Mouse (Mus musculus) heart, embryonic 16.5 days (tissue): ENCODE measurements at regions not wholly inside any gene's neighbourhood (a gene's known extent, or its start where the extent isn't known, plus 50 kb on each side); places are given as distances from the start of the nearest gene placed in this dataset.

Source experiments
- ATAC-seq: fragments of 200-750 bp; cut with Nextera tagmentation; replicated peaks from 2 replicates; pipeline ENCODE4 v1.8.0; 2017; ENCODE audit warnings: moderate number of reproducible peaks; ENCODE audit not compliant: insufficient read depth, low FRiP score; ENCODE audit errors: extremely low read depth
- H3K27ac ChIP-seq: fragments of 300-500 bp; sonication (generic); 2 replicates; pipeline ENCODE4 v1.5.1; 2014; ENCODE audit warnings: mild to moderate bottlenecking, low read length, control low read depth, moderate library complexity
- H3K27me3 ChIP-seq: fragments of 300-500 bp; sonication (generic); 2 replicates; pipeline ENCODE4 v1.6.1; 2014; ENCODE audit warnings: low read length, mixed read lengths; ENCODE audit not compliant: control insufficient read depth, insufficient read depth
- H3K36me3 ChIP-seq: fragments of 300-500 bp; sonication (generic); 2 replicates; pipeline ENCODE4 v1.6.1; 2014; ENCODE audit not compliant: control insufficient read depth, insufficient read depth
- H3K4me1 ChIP-seq: fragments of 300-500 bp; sonication (generic); 2 replicates; pipeline ENCODE4 v1.6.1; 2014; ENCODE audit warnings: low read length, mixed read lengths; ENCODE audit not compliant: control insufficient read depth, insufficient read depth
- H3K4me2 ChIP-seq: fragments of 300-500 bp; sonication (generic); 2 replicates; pipeline ENCODE4 v1.6.1; 2014; ENCODE audit warnings: low read depth, mild to moderate bottlenecking, control low read depth, low read length
- H3K4me3 ChIP-seq: fragments of 300-500 bp; sonication (generic); 2 replicates; pipeline ENCODE4 v1.5.1; 2014; ENCODE audit warnings: mild to moderate bottlenecking, control low read depth, low read length
- H3K9ac ChIP-seq: fragments of 300-500 bp; sonication (generic); 2 replicates; pipeline ENCODE4 v1.6.1; 2014; ENCODE audit warnings: low read length, control low read depth
- H3K9me3 ChIP-seq: fragments of 300-500 bp; sonication (generic); replicated peaks from 2 replicates; pipeline ENCODE4 v1.6.1; 2016; ENCODE audit warnings: low read length; ENCODE audit not compliant: control insufficient read depth
- WGBS: fragments of 180-500 bp; shearing (Covaris S2); extraction: QIAGEN DNeasy Blood & Tissue Kit; methylation state at CpG from one replicate; pipeline ENCODE4 v1.1.7; 2014; 5-methylcytosine and 5-hydroxymethylcytosine counted together

DNA sequence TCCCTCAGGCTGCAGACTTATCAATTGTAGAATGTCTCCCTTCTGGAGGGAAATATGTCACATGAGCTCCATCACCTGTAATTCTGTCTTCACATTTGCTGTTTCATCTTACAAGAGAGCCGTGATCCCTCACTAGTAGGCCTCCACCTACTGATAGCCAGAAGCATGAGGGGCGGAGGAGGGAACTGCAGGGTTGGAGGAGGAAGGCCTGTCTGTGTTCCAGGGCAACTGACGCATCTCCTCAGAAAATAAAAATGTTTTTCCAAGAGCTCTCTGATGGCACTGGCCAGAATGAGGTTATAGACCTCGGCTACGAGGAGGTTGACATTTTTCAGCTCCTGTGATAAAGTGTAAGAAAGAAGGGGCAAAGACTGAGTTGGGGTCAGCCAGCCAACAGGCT, 257.0 kb downstream of the Enc1 start:
- Histone ChIP-seq H3K27me3 (no peaks in the 10 kb centered on the region; the same call in 1 of the 2 replicates), H3K9me3 (no peaks in the 10 kb centered on the region), H3K4me2 (no peak overlapping the region), H3K27ac (no peak overlapping the region), H3K4me1 (no peaks in the 10 kb centered on the region), H3K36me3 (no peaks in the 10 kb centered on the region), H3K9ac (no peak overlapping the region), H3K4me3 (no peak overlapping the region)
- ATAC-seq, result no peak
- WGBS, result 76% methylated on average over 5 of the region's 5 CpGs

DNA sequence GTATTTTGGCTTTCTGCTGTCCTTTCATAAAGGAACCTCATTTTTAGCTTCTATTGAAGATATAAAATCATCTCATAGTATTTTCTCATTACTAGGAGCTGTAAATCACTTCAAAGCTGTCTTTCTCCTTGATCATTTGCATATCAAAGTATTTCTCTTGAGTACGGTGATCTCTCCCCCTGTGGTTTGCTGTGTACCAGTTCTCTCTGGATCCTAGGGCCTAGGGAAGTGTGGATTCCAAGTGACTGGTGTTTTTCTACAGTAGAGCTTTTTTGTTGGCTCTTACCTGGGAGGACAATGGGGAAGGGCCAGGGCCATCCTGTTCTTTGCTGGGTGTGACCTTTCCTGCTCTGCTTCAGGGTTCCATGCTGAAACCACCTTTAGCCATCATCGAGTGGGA, 253.9 kb downstream of the Enc1 start:
- H3K4me3 ChIP-seq, result no peak overlapping the region
- H3K4me2 ChIP-seq, result no peak overlapping the region
- peaks cover under 1% of the 10 kb centered on the region; the same call in 1 of the 2 replicates for H3K4me1 ChIP-seq
- no peak for ATAC-seq
- H3K27ac ChIP-seq, result no peak overlapping the region
- no peaks in the 10 kb centered on the region for H3K27me3 ChIP-seq
- no peaks in the 10 kb centered on the region for H3K9me3 ChIP-seq
- no peaks in the 10 kb centered on the region for H3K36me3 ChIP-seq
- H3K9ac ChIP-seq, result no peak overlapping the region
- WGBS, result 86% methylated on average over 2 of the region's 2 CpGs

- Histone ChIP-seq H3K9me3 (no peaks in the 10 kb centered on the region), H3K4me2 (no peak overlapping the region), H3K4me3 (no peak overlapping the region), H3K36me3 (no peaks in the 10 kb centered on the region), H3K4me1 (peaks cover 2% of the 10 kb centered on the region; the same call in 1 of the 2 replicates), H3K27me3 (no peaks in the 10 kb centered on the region), H3K27ac (no peak overlapping the region), H3K9ac (no peak overlapping the region)
- WGBS, result 70% methylated on average over 7 of the region's 7 CpGs
- ATAC-seq, result no peak
These were observed 252.9 kb downstream of the Enc1 start for GRCm38 (mm10) chr13:97493836-97494235.

- Histone ChIP-seq H3K9ac (no peak overlapping the region), H3K36me3 (no peaks in the 10 kb centered on the region), H3K9me3 (no peaks in the 10 kb centered on the region), H3K27ac (no peak overlapping the region), H3K4me2 (no peak overlapping the region), H3K4me3 (no peak overlapping the region), H3K27me3 (no peaks in the 10 kb centered on the region), H3K4me1 (peaks cover 2% of the 10 kb centered on the region; the same call in 1 of the 2 replicates)
- no peak for ATAC-seq
- WGBS, result 68% methylated on average over 20 of the region's 20 CpGs
These were observed 252.2 kb downstream of the Enc1 start for GRCm38 (mm10) chr13:97492958-97493735.

- H3K4me2 ChIP-seq, result no peak overlapping the region
- no peak for ATAC-seq
- no peak overlapping the region for H3K4me3 ChIP-seq
- 88% methylated on average over 19 of the region's 19 CpGs for WGBS
- no peaks in the 10 kb centered on the region for H3K36me3 ChIP-seq
- H3K9me3 ChIP-seq, result no peaks in the 10 kb centered on the region
- no peak overlapping the region for H3K9ac ChIP-seq
- no peaks in the 10 kb centered on the region for H3K27me3 ChIP-seq
- H3K27ac ChIP-seq, result no peak overlapping the region
- H3K4me1 ChIP-seq, result peaks cover 2% of the 10 kb centered on the region; the same call in 1 of the 2 replicates
These were observed 251.3 kb downstream of the Enc1 start for GRCm38 (mm10) chr13:97491865-97492847.

GRCm38 (mm10) chr13:97490131-97490530, 249.2 kb downstream of the Enc1 start:
- WGBS, result 77% methylated on average over 7 of the region's 7 CpGs
- H3K4me1 ChIP-seq, result peaks cover 2% of the 10 kb centered on the region; the same call in 1 of the 2 replicates
- H3K9me3 ChIP-seq, result no peaks in the 10 kb centered on the region
- no peak overlapping the region for H3K9ac ChIP-seq
- H3K27me3 ChIP-seq, result no peaks in the 10 kb centered on the region
- H3K4me2 ChIP-seq, result no peak overlapping the region
- no peaks in the 10 kb centered on the region for H3K36me3 ChIP-seq
- no peak for ATAC-seq
- no peak overlapping the region for H3K27ac ChIP-seq
- H3K4me3 ChIP-seq, result no peak overlapping the region

DNA sequence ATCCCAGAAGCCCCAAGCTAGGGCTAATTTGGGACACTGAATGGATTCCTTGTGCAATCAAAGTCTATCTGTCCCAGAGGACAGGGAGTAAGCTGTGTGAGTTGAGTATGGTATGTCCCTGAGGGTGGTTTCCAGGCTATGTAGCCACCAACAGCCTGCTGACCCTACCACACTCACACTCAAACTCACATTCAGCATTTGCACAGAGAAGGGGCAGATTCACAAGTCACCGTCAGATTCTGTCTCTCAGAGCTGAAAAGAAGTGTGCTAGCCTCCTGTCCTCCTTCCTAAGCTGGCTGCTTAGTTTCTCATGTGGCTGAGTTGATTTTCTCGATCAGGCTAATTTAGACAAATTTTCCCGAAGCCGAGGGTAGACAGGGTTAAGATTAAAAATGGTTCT, 248.8 kb downstream of the Enc1 start:
- 66% methylated on average over 4 of the region's 4 CpGs for WGBS
- Histone ChIP-seq H3K9ac (no peak overlapping the region), H3K4me3 (no peak overlapping the region), H3K27me3 (no peaks in the 10 kb centered on the region), H3K9me3 (no peaks in the 10 kb centered on the region), H3K27ac (no peak overlapping the region), H3K4me1 (peaks cover 3% of the 10 kb centered on the region; the same call in 1 of the 2 replicates), H3K4me2 (no peak overlapping the region), H3K36me3 (no peaks in the 10 kb centered on the region)
- no peak for ATAC-seq

DNA sequence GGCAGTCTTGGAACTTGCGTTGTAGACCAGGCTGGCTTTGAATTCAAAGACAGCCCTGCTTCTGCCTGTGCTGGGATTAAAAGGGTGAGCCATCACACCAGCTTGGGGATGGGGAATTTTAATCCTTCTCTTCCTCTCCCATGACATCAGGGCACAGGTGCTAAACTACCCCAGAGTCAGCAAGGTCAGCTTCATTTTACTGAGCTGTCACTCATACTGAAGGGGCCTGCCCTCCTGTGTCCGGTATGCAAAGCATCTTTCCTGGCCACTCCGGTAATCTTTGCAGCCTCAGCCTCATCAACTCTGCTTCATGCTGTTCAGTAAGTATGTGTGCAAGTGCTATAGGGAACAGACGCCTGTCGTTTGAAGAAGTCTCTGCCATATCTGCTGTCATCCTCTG, 248.1 kb downstream of the Enc1 start:
- Histone ChIP-seq H3K36me3 (no peaks in the 10 kb centered on the region), H3K4me3 (no peak overlapping the region), H3K4me2 (no peak overlapping the region), H3K27ac (no peak overlapping the region), H3K9me3 (no peaks in the 10 kb centered on the region), H3K27me3 (no peaks in the 10 kb centered on the region), H3K4me1 (peaks cover 6% of the 10 kb centered on the region; the same call in 1 of the 2 replicates), H3K9ac (no peak overlapping the region)
- 45% methylated on average over 5 of the region's 5 CpGs for WGBS
- ATAC-seq, result no peak

DNA sequence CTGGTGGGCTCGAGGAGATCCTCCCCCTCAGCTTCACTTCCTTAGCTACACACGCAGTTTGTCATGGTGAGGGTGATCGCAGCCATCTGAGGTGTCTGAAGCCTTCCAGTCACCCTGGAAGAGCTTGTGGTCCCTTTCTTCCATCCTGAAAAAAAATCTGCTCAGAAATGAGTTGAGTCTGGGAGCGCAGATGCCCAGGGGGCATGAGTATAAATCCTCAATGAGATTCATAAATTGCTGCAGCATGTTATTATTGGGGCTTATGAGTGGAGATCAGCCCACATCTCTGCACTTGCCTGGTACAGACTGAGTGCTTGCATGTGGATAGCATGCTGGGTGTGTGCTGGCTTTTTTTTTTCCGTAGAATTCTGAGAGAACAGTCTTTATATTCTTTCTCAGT, 247.6 kb downstream of the Enc1 start:
- Histone ChIP-seq H3K4me3 (no peak overlapping the region), H3K4me2 (no peak overlapping the region), H3K36me3 (no peaks in the 10 kb centered on the region), H3K9ac (no peak overlapping the region), H3K4me1 (peaks cover 6% of the 10 kb centered on the region; the same call in 1 of the 2 replicates), H3K27me3 (no peaks in the 10 kb centered on the region), H3K9me3 (no peaks in the 10 kb centered on the region), H3K27ac (no peak overlapping the region)
- no peak for ATAC-seq
- 77% methylated on average over 5 of the region's 5 CpGs for WGBS
